Mouse (Mus musculus): ENCODE data around the gene Atf6b. TPM values are rescaled to one million over a fixed set of nuclear protein-coding genes. Genes with fewer than 3 reads are reported as not detected.
A peak's percentile ranks its signal among the peaks of the same experiment; 100 is the strongest.

Atf6b gene
- polyA plus RNA-seq, 1 experiment from 2014 or later = 73.5 TPM

GRCm38 (mm10) chr17:34685120-34686110, 38.5 kb downstream of the Atf6b start:
- peak; percentile 64 for ATAC-seq (ENCODE audit: insufficient read depth, low FRiP score)

GRCm38 (mm10) chr17:34688889-34689288, 41.9 kb downstream of the Atf6b start:
- Histone ChIP-seq H3K27me3 (ENCODE audit: control insufficient read depth, insufficient read depth, low read length) (no peaks in the 10 kb centered on the region), H3K4me3 (replicated peaks; ENCODE audit: low read length) (no peak overlapping the region), H3K4me2 (ENCODE audit: low read depth, low read length) (no peak overlapping the region), H3K27ac (ENCODE audit: low read length) (no peak overlapping the region), H3K4me1 (ENCODE audit: control insufficient read depth, insufficient read depth, low read length) (peaks cover 21% of the 10 kb centered on the region), H3K36me3 (ENCODE audit: control insufficient read depth, insufficient read depth, low read length) (no peaks in the 10 kb centered on the region), H3K9ac (ENCODE audit: low read length) (no peak overlapping the region), H3K9me3 (replicated peaks; ENCODE audit: control insufficient read depth, low read length) (no peaks in the 10 kb centered on the region)
- ATAC-seq (ENCODE audit: insufficient read depth, low FRiP score) = no peak
- WGBS = 92% methylated on average over 7 of the region's 7 CpGs

More at GRCm38 (mm10) chr17:34685120-34686110, 38.5 kb downstream of the Atf6b start:
- 70% methylated on average over 28 of the region's 28 CpGs for WGBS
- H3K4me2 ChIP-seq (ENCODE audit: low read depth, low read length) = no peak overlapping the region
- H3K27ac ChIP-seq (ENCODE audit: low read length) = peak overlapping the region; percentile 79
- no peaks in the 10 kb centered on the region for H3K27me3 ChIP-seq (ENCODE audit: control insufficient read depth, insufficient read depth, low read length)
- H3K4me1 ChIP-seq (ENCODE audit: control insufficient read depth, insufficient read depth, low read length) = peaks cover 29% of the 10 kb centered on the region
- H3K9ac ChIP-seq (ENCODE audit: low read length) = peak overlapping the region; percentile 48; the same call in 1 of the 2 replicates
- H3K36me3 ChIP-seq (ENCODE audit: control insufficient read depth, insufficient read depth, low read length) = no peaks in the 10 kb centered on the region
- H3K4me3 ChIP-seq (replicated peaks; ENCODE audit: low read length) = no peak overlapping the region
- H3K9me3 ChIP-seq (replicated peaks; ENCODE audit: control insufficient read depth, low read length) = no peaks in the 10 kb centered on the region

- 39% methylated on average over 4 of the region's 4 CpGs for WGBS
Measured at GRCm38 (mm10) chr17:34690458-34690857, 43.5 kb downstream of the Atf6b start.

GRCm38 (mm10) chr17:34692906-34693305, 46.0 kb downstream of the Atf6b start:
- Histone ChIP-seq H3K4me2 (ENCODE audit: low read depth, low read length) (no peak overlapping the region), H3K4me1 (ENCODE audit: control insufficient read depth, insufficient read depth, low read length) (peaks cover 3% of the 10 kb centered on the region; the same call in 1 of the 2 replicates), H3K27ac (ENCODE audit: low read length) (no peak overlapping the region), H3K9ac (ENCODE audit: low read length) (no peak overlapping the region; the same call in 1 of the 2 replicates), H3K9me3 (replicated peaks; ENCODE audit: control insufficient read depth, low read length) (no peaks in the 10 kb centered on the region), H3K27me3 (ENCODE audit: control insufficient read depth, insufficient read depth, low read length) (no peaks in the 10 kb centered on the region), H3K36me3 (ENCODE audit: control insufficient read depth, insufficient read depth, low read length) (no peaks in the 10 kb centered on the region), H3K4me3 (replicated peaks; ENCODE audit: low read length) (no peak overlapping the region)
- ATAC-seq (ENCODE audit: insufficient read depth, low FRiP score) = no peak
- 68% methylated on average over 7 of the region's 7 CpGs for WGBS

More at GRCm38 (mm10) chr17:34690458-34690857, 43.5 kb downstream of the Atf6b start:
- Histone ChIP-seq H3K27ac (ENCODE audit: low read length) (no peak overlapping the region), H3K4me1 (ENCODE audit: control insufficient read depth, insufficient read depth, low read length) (peaks cover 10% of the 10 kb centered on the region), H3K9ac (ENCODE audit: low read length) (no peak overlapping the region), H3K9me3 (replicated peaks; ENCODE audit: control insufficient read depth, low read length) (no peaks in the 10 kb centered on the region), H3K27me3 (ENCODE audit: control insufficient read depth, insufficient read depth, low read length) (no peaks in the 10 kb centered on the region), H3K4me2 (ENCODE audit: low read depth, low read length) (no peak overlapping the region), H3K4me3 (replicated peaks; ENCODE audit: low read length) (no peak overlapping the region), H3K36me3 (ENCODE audit: control insufficient read depth, insufficient read depth, low read length) (no peaks in the 10 kb centered on the region)
- ATAC-seq (ENCODE audit: insufficient read depth, low FRiP score) = no peak

GRCm38 (mm10) chr17:34699575-34700408, 52.8 kb downstream of the Atf6b start:
- ATAC-seq (ENCODE audit: insufficient read depth, low FRiP score) = no peak
- no peaks in the 10 kb centered on the region for H3K9me3 ChIP-seq (replicated peaks; ENCODE audit: control insufficient read depth, low read length)
- H3K36me3 ChIP-seq (ENCODE audit: control insufficient read depth, insufficient read depth, low read length) = no peaks in the 10 kb centered on the region
- no peak overlapping the region for H3K4me3 ChIP-seq (replicated peaks; ENCODE audit: low read length)
- no peak overlapping the region; the same call in 1 of the 2 replicates for H3K9ac ChIP-seq (ENCODE audit: low read length)
- H3K4me1 ChIP-seq (ENCODE audit: control insufficient read depth, insufficient read depth, low read length) = no peaks in the 10 kb centered on the region
- WGBS = 49% methylated on average over 14 of the region's 14 CpGs
- no peak overlapping the region for H3K4me2 ChIP-seq (ENCODE audit: low read depth, low read length)
- peak overlapping the region; percentile 14; the same call in 1 of the 2 replicates for H3K27ac ChIP-seq (ENCODE audit: low read length)
- no peaks in the 10 kb centered on the region for H3K27me3 ChIP-seq (ENCODE audit: control insufficient read depth, insufficient read depth, low read length)

- no peaks in the 10 kb centered on the region for H3K4me1 ChIP-seq (ENCODE audit: control insufficient read depth, insufficient read depth, low read length)
- H3K4me3 ChIP-seq (replicated peaks; ENCODE audit: low read length) = no peak overlapping the region
- H3K27ac ChIP-seq (ENCODE audit: low read length) = no peak overlapping the region
- no peaks in the 10 kb centered on the region for H3K36me3 ChIP-seq (ENCODE audit: control insufficient read depth, insufficient read depth, low read length)
- H3K4me2 ChIP-seq (ENCODE audit: low read depth, low read length) = no peak overlapping the region
- 49% methylated on average over 2 of the region's 2 CpGs for WGBS
- no peak overlapping the region for H3K9ac ChIP-seq (ENCODE audit: low read length)
- H3K9me3 ChIP-seq (replicated peaks; ENCODE audit: control insufficient read depth, low read length) = no peaks in the 10 kb centered on the region
- ATAC-seq (ENCODE audit: insufficient read depth, low FRiP score) = no peak
- H3K27me3 ChIP-seq (ENCODE audit: control insufficient read depth, insufficient read depth, low read length) = no peaks in the 10 kb centered on the region
Measured at GRCm38 (mm10) chr17:34700671-34701071, 53.7 kb downstream of the Atf6b start.

Other genes starting within 250 kb of the Atf6b start
- 1.8 TPM in 2 replicates for gene BC051142, start 248.3 kb upstream of the Atf6b start, polyA plus RNA-seq (2015; fragmentation: Nextera tagmentation; extraction: Ambion mirVana)
- gene Btnl4, start 169.8 kb upstream of the Atf6b start, polyA plus RNA-seq (2015; fragmentation: Nextera tagmentation; extraction: Ambion mirVana) = 3.8 and 3.9 TPM in 2 replicates
- gene Btnl6, start 129.8 kb upstream of the Atf6b start, polyA plus RNA-seq (2015; fragmentation: Nextera tagmentation; extraction: Ambion mirVana) = 2.6 and 3.6 TPM in 2 replicates
- gene Notch4, start 82.9 kb upstream of the Atf6b start, polyA plus RNA-seq (2015; fragmentation: Nextera tagmentation; extraction: Ambion mirVana) = 4.7 and 4.9 TPM in 2 replicates
- gene Gpsm3, start 57.3 kb upstream of the Atf6b start, polyA plus RNA-seq (2015; fragmentation: Nextera tagmentation; extraction: Ambion mirVana) = 9.3 and 10.4 TPM in 2 replicates
- 6.8 and 8.4 TPM in 2 replicates for gene Pbx2, start 55.9 kb upstream of the Atf6b start, polyA plus RNA-seq (2015; fragmentation: Nextera tagmentation; extraction: Ambion mirVana)
- 2.7 and 3.0 TPM in 2 replicates for gene Ager, start 49.3 kb upstream of the Atf6b start, polyA plus RNA-seq (2015; fragmentation: Nextera tagmentation; extraction: Ambion mirVana)
- 129 and 141 TPM in 2 replicates for gene Rnf5, start 43.5 kb upstream of the Atf6b start, polyA plus RNA-seq (2015; fragmentation: Nextera tagmentation; extraction: Ambion mirVana)
- gene Agpat1, start 42.9 kb upstream of the Atf6b start, polyA plus RNA-seq (2015; fragmentation: Nextera tagmentation; extraction: Ambion mirVana) = 42.6 TPM in 2 replicates
- 3.5 and 4.8 TPM in 2 replicates for gene Egfl8, start 31.2 kb upstream of the Atf6b start, polyA plus RNA-seq (2015; fragmentation: Nextera tagmentation; extraction: Ambion mirVana)
- gene Ppt2, start 18.6 kb upstream of the Atf6b start, polyA plus RNA-seq (2015; fragmentation: Nextera tagmentation; extraction: Ambion mirVana) = 25.2 and 25.7 TPM in 2 replicates
- 0.31 and 0.45 TPM in 2 replicates for gene Prrt1, start 17.6 kb upstream of the Atf6b start, polyA plus RNA-seq (2015; fragmentation: Nextera tagmentation; extraction: Ambion mirVana)
- 13.1 and 14.4 TPM in 2 replicates for gene Fkbpl, start 2.4 kb upstream of the Atf6b start, polyA plus RNA-seq (2015; fragmentation: Nextera tagmentation; extraction: Ambion mirVana)
- gene Tnxb, start 23.4 kb downstream of the Atf6b start, polyA plus RNA-seq (2015; fragmentation: Nextera tagmentation; extraction: Ambion mirVana) = 1.3 and 1.8 TPM in 2 replicates
- 0.89 and 0.99 TPM in 2 replicates for gene C4b, start 96.7 kb downstream of the Atf6b start, polyA plus RNA-seq (2015; fragmentation: Nextera tagmentation; extraction: Ambion mirVana)
- 0.21 and 6.9 TPM in 2 replicates for gene Cyp21a1, start 157.4 kb downstream of the Atf6b start, polyA plus RNA-seq (2015; fragmentation: Nextera tagmentation; extraction: Ambion mirVana)
- 23.8 and 25.8 TPM in 2 replicates for gene Stk19, start 189.8 kb downstream of the Atf6b start, polyA plus RNA-seq (2015; fragmentation: Nextera tagmentation; extraction: Ambion mirVana)
- gene Dxo, start 189.9 kb downstream of the Atf6b start, polyA plus RNA-seq (2015; fragmentation: Nextera tagmentation; extraction: Ambion mirVana) = 48.9 and 53.3 TPM in 2 replicates
- gene Skiv2l, start 203.1 kb downstream of the Atf6b start, polyA plus RNA-seq (2015; fragmentation: Nextera tagmentation; extraction: Ambion mirVana) = 45.0 and 48.1 TPM in 2 replicates
- gene Nelfe, start 203.2 kb downstream of the Atf6b start, polyA plus RNA-seq (2015; fragmentation: Nextera tagmentation; extraction: Ambion mirVana) = 89.5 and 96.4 TPM in 2 replicates
- gene Cfb, start 215.4 kb downstream of the Atf6b start, polyA plus RNA-seq (2015; fragmentation: Nextera tagmentation; extraction: Ambion mirVana) = 27.8 and 28.9 TPM in 2 replicates
- gene Zbtb12, start 232.3 kb downstream of the Atf6b start, polyA plus RNA-seq (2015; fragmentation: Nextera tagmentation; extraction: Ambion mirVana) = 1.0 and 1.1 TPM in 2 replicates
- 0.49 TPM in 1 of 2 replicates, not detected in the other for gene Gm20547, start 234.9 kb downstream of the Atf6b start, polyA plus RNA-seq (2015; fragmentation: Nextera tagmentation; extraction: Ambion mirVana)